Mouse (Mus musculus) granulocyte monocyte progenitor cell, adult 5-6 weeks (primary cell): ENCODE data around the gene Bid. TPM values are rescaled to one million over a fixed set of nuclear protein-coding genes. Genes with fewer than 3 reads are reported as not detected.

ENCODE experiments used
- ATAC-seq: replicated peaks from 2 replicates; pipeline ENCODE4 v1.8.0; 2016; ENCODE audit warnings: mild to moderate bottlenecking, moderate TSS enrichment, inconsistent platforms; ENCODE audit not compliant: poor library complexity, severe bottlenecking
- total RNA-seq, 2 experiments: library from RNA; stranded (forward) in 1 of 2; stranded (reverse) in 1 of 2; fragments of 200-712, 200-1000 nt in 1 of 2; fragments of >200 nt in 1 of 2; fragmentation: Nextera tagmentation in 1 of 2; gene quantifications; 2 replicates each; pipeline ENCODE4 v1.2.3; 2014 to 2017

The Bid gene
- total RNA-seq (2014; fragmentation: Nextera tagmentation) (90.9 and 98.7 TPM in 2 replicates), total RNA-seq (2017) (64.6 and 66.4 TPM in 2 replicates)

DNA sequence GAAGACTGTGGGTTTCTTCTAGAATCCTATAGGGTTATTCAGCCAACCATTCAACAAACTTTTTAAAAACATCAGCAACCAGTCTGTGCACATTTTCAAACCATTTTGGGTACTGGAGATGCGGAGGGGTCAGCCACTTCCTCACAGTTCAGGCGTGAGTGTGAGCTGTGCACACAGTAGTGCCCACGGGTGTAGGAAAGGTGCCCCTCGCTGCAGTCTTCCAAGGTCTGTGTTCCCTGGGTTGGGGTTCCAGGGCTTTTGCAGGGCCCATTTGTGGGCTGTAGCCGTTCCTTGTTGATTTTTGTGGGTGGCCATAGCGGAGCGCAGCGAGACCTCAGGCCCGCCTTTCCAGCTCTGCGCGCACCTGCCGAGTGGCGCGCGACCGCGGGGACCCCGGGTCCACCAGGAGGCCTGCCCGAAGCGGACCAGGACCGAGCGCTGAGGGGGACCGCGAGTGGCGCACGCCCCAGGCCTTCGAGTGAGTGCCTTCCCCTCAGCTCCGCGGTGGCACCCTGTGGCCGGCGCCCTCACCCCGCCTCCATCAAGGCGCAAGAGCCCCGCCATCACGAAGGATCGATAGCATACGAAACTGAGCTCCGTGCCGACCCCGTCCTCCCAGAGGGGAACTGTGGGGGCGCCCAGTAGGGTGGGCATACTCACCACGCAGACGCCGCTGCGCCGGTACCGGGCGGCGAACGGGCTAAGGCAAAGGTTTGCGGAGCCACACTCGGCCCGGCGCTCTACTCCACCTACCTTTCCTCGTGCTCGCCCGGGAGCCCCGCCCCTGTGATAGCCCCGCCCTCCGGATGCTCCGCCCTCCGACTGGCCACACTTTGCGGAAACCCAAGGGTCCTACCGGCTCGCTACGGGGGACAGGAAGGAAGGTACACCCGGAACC lies at the start of gene Bid:
Gene Bid, minus strand, starts transcription at position 780 of the 898 bp plus-strand sequence.
- ATAC-seq: peak; percentile 66

GRCm38 (mm10) chr6:120965814-120966213 lies 49.2 kb upstream of the Bid start:
- no peak for ATAC-seq

- ATAC-seq: no peak
These were observed 47.5 kb upstream of the Bid start for GRCm38 (mm10) chr6:120964179-120964578.

GRCm38 (mm10) chr6:120960338-120961030 lies 43.8 kb upstream of the Bid start:
- no peak for ATAC-seq

GRCm38 (mm10) chr6:120957331-120957730 lies 40.7 kb upstream of the Bid start:
- ATAC-seq: 0 out of 2 replicates have a peak, but pooled peaks have one; percentile 2

DNA sequence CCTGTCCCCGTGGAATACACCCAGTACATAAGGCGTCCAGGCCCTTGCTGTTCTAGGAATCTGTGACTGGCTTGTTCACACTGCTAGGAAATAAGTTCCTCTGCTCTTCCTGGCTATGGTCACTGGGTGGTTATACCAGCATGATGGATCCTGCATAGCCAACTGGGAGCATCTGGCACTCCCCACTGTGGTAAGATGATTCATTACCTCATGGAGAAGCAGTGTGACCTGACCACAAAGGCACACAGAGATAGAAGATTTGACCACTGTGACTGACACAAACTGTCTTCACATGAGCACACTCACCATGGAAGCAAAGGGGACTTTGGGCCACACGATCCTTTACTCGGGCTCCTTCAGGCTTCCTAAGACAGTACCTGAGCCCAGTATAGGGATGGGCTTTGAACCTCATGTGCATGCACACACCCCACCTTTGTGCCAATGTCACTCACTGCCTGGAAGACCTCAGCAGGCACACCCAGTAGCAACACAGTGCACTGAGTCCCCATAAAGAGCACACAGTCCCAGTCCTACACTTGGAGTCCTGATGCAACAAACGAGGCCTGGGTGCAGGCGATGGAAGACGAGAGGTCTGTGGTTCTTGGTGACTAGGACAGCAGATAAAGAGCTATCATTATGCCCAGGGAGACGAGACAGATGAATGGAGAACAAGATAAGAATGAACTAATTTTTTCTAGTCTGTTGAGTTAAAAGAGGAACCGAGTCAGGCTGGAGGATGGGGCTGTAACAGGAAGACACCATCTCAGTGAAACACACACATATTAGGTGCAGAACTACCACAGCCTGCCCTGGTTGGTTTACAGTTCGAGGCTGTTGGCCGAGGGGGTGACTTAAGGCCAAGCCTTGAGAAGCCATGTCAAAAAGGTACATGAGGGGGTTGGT lies 39.9 kb upstream of the Bid start:
- ATAC-seq: peak; percentile 54

GRCm38 (mm10) chr6:120955215-120955614 lies 38.6 kb upstream of the Bid start:
- ATAC-seq: peak; percentile 46

DNA sequence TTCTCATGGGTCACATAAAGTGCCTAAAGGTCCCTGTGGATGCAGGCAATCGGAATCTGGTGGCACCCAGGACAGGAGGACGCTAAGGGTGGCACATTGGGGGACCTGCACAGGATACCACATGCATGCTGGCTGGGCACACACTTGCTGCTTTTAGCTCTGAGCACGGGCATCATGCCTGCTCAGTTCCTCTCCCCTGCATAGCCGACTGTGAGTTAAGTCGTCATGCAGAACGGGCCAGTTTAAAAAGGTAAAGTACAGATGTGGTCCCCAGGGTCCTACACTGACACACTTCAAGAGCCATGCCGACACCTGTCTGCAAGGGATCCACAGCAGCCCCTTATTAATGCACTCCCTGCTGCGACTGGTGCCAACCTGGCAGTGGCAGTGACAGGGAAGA lies 37.6 kb upstream of the Bid start:
- no peak for ATAC-seq

DNA sequence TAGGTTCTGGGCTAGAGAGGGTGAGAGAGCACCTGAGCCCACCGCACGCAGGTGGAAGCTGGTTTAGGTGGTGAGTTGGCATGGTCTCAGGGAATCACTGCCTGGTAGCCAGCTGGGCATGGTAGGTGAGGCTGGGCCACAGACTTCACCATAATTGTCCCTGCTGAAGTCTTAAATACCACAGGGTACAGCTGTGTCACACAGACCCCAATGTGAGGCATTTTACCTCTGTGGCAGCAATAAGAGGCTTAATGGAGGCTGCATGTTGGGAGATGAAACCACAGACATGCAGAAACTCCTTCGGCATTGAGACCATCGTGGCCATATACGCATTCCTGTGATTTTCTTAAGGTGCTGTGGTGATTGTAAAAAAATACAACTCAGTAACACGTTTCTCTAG lies 35.8 kb upstream of the Bid start:
- no peak for ATAC-seq

- no peak for ATAC-seq
These were observed 34.7 kb upstream of the Bid start for GRCm38 (mm10) chr6:120951311-120951710.

GRCm38 (mm10) chr6:120945510-120945909 lies 28.9 kb upstream of the Bid start:
- no peak for ATAC-seq

DNA sequence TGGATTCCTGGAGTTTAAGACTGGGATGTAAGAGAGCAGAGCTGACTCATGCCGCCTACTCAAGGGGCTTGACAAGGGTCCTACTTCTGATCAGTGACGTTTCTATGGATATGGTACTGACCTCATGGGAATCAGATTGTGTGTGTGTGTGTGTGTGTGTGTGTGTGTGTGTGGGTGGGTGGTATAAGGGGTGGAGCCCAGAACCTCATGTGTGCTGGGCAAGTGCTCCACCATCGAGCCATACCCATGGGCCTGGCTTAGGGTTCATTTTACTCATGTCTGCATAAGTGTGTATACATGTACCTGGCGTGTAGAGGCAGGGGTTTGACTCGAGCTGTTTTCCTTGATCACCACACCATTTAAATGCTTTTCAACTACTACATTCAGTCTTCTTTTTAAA lies 27.3 kb upstream of the Bid start:
- no peak for ATAC-seq

DNA sequence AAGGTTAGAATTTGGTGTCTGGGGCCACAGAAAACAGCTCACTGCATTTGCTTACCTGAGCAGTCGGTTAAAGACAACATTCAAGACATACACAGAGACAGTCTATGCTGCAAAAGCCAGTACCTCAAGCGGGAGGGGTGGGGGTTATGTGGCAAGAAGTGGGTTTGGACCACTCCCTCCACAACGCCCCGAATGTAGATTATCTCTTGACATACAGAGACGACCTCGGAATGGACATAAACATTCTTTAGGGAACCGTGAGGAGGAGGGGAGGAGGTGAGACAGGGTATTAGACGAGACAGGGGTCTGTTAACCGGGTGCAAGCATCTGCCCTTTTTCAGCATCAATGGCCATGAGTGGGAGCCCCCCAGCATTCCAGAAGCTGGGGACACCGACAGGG lies 26.9 kb upstream of the Bid start:
- ATAC-seq: no peak

DNA sequence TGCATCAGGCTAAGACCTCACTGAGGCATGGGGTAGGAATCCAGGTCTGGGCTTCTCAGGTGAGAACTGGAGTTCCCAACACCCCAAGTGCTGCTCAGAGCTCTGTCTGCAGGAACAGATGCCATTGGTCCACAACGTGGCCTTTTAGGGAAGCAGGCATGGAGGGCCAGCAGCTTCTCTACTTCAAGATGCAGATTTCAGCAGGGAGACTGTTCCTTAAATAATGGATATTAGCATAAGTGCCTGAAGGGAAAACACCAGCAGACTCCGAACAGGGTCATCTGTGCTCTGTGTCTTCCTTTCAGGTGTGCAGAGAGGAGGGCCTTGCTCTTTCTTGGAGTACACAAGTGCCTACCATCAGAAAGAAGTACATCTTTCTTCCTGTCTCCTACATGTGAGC lies 26.4 kb upstream of the Bid start:
- no peak for ATAC-seq

DNA sequence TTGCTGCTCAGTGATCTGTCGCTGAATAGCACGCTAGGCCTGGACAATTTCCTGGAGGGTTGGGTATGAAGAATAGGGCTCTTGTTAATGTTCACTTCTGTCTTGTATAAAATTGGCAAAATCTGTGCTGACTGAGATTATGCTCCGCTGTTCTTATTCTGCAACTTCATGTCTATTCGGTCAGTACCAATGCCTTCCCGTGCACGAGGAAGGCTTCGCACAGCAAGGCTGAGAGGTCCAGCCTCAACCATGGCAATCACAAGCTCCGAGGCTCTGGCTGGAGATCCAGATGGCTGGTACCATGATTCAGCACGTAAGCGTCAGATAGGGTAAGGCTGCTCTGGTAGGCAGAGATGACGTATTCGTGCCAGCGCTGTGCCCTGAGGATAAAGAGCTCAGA lies 24.9 kb upstream of the Bid start:
- ATAC-seq: no peak

GRCm38 (mm10) chr6:120941084-120941481 lies 24.4 kb upstream of the Bid start:
- ATAC-seq: no peak

DNA sequence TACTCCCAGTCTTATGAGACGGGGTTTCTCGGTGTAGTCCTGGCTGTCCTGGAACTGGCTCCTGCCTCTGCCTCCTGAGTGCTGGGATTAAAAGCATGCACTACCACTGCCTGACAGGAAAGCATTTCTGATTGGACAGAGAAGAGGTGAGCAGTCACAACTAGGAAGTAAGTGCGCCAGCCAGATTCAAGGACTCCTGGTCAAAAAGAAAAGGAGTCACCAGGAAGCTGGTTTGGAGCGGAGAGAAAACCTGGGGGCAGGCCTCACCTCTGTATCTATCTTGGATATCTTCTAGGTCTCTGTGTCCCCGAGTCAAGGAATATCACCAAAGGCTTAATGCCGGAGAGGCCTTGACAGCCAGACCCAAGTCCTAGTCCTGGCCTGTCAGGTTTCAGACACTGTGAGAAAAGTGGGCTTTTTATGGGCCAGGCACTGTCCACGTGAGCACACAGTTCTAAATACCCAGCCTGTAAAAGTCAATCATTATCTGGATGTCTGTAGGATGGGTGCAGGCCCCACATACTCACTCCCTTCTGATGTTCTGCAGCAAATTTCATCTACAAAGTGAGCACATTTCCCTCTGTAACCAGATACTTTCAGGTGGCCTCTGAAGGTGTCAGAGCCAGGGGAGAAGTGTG lies 23.9 kb upstream of the Bid start:
- ATAC-seq: no peak

DNA sequence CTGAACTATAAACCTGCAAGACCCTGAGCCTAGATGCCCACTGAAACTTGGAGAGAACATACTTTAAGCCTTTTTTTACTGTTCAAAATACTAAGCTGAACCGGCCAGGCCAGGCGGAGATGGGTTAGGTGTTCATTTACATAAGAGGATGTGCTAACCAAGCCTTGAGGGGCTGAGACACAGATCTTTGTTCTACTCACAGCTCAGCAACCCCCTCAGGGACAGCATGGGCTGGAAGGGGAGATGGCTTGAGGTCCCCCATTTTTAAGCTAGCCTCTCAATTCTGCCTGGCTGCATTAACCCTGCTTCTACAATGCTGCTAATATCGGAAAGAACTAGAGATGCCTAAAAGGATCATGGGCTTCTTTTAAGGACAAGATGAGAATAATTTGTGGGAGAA lies 23.1 kb upstream of the Bid start:
- no peak for ATAC-seq

GRCm38 (mm10) chr6:120938763-120939450 lies 22.3 kb upstream of the Bid start:
- ATAC-seq: no peak
